Mouse (Mus musculus) bone marrow macrophage, adult 2 months (primary cell): ENCODE data around the gene Ugt1a6b. TPM values are rescaled to one million over a fixed set of nuclear protein-coding genes. Genes with fewer than 3 reads are reported as not detected.

Source experiments
- H3K27ac ChIP-seq: 2 replicates; pipeline ENCODE4 v1.5.1; 2012; ENCODE audit warnings: low read depth, low read length; ENCODE audit not compliant: insufficient read depth
- H3K4me1 ChIP-seq: 2 replicates; pipeline ENCODE4 v1.6.1; 2012; ENCODE audit warnings: low read length; ENCODE audit not compliant: control insufficient read depth, insufficient read depth
- H3K4me3 ChIP-seq: 2 replicates; pipeline ENCODE4 v1.5.1; 2012; ENCODE audit warnings: mild to moderate bottlenecking, low read length, moderate library complexity; ENCODE audit not compliant: insufficient read depth
- CTCF ChIP-seq: IDR thresholded peaks from 2 replicates; pipeline ENCODE4 v1.5.1; 2012; ENCODE audit warnings: low read depth, mild to moderate bottlenecking, low read length, moderate library complexity
- POLR2A ChIP-seq: IDR thresholded peaks from 2 replicates; pipeline ENCODE4 v1.6.1; 2012; ENCODE audit warnings: mild to moderate bottlenecking, low read depth, low read length, borderline replicate concordance
- polyA plus RNA-seq: library from polyadenylated mRNA; stranded (reverse); fragments of >200 nt; gene quantifications from 2 replicates; pipeline ENCODE4 v1.2.4, GENCODE M21; 2012; ENCODE audit not compliant: missing spikeins, insufficient read depth, insufficient read length

Ugt1a6b gene
- polyA plus RNA-seq, 1 experiment = 23.8 TPM

- Histone ChIP-seq H3K4me3 (no peak overlapping the region), H3K27ac (no peak overlapping the region), H3K4me1 (no peaks in the 10 kb centered on the region)
- TF ChIP-seq POLR2A (no peak), CTCF (no peak)
Observed at GRCm38 (mm10) chr1:88206843-88207479, 103.9 kb downstream of the Ugt1a6b start.

- H3K27ac ChIP-seq = no peak within 1 kb of the TSS
- H3K4me1 ChIP-seq = no peaks in the 10 kb centered on the region
- TF ChIP-seq CTCF = no peak
- no peak for TF ChIP-seq POLR2A
- no peak within 1 kb of the TSS for H3K4me3 ChIP-seq
Observed at GRCm38 (mm10) chr1:88211812-88212211, 108.8 kb downstream of the Ugt1a6b start, which contains the start of gene Ugt1a1. Gene Ugt1a1, plus strand, starts transcription at chr1:88211959.

- H3K4me1 ChIP-seq = no peaks in the 10 kb centered on the region
- H3K27ac ChIP-seq = no peak overlapping the region
- TF ChIP-seq POLR2A (no peak), CTCF (no peak)
- H3K4me3 ChIP-seq = no peak overlapping the region
Observed at GRCm38 (mm10) chr1:88212341-88213045, 109.4 kb downstream of the Ugt1a6b start.

DNA sequence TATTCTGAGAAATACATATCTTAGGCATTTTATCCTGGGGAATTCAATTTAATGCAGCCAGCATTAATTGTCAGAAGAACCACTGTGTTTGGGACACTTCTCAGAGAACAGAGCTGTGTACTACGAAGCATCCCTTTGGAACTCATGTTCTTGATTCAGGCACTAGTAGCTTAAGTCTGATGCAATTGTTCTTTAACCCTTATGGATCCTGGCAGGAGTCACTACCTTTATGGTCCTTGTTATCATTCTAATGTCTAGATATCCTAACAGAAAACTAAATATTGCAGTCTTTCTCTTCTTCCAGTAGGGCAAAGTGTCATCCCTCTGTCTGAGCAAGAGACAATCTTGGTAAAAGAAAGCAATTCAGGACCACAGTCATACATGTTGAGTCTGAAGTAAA lies 110.0 kb downstream of the Ugt1a6b start:
- TF ChIP-seq CTCF = no peak
- no peak for TF ChIP-seq POLR2A
- Histone ChIP-seq H3K4me1 (no peaks in the 10 kb centered on the region), H3K27ac (no peak overlapping the region), H3K4me3 (no peak overlapping the region)

GRCm38 (mm10) chr1:88213766-88214461 lies 110.9 kb downstream of the Ugt1a6b start:
- no peak overlapping the region for H3K27ac ChIP-seq
- H3K4me3 ChIP-seq = no peak overlapping the region
- TF ChIP-seq CTCF = no peak
- no peak for TF ChIP-seq POLR2A
- H3K4me1 ChIP-seq = no peaks in the 10 kb centered on the region

DNA sequence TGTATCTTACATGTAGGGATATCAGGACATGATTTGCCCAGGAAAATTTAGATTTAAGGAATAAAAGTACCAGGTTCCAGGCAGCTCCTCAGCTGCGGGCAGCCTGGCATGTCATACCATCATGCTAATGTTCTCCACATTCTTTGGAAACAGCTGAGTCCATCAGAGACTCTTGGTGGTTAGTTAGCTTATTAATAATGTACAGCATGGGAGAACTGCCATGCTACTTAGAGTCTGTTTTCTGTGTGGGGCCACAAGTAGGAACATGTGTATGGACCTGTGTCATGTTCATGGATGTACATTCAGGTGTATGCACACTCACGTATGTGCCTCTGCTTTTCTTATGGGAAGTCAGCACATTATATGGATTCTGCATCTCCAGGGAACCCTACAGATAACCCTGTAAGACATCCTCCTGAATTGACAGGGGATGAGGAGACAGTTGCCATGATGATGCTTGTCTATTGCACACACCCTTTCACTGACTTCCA lies 111.5 kb downstream of the Ugt1a6b start:
- H3K27ac ChIP-seq = no peak overlapping the region
- no peak for TF ChIP-seq POLR2A
- TF ChIP-seq CTCF = no peak
- no peak overlapping the region for H3K4me3 ChIP-seq
- H3K4me1 ChIP-seq = no peaks in the 10 kb centered on the region

DNA sequence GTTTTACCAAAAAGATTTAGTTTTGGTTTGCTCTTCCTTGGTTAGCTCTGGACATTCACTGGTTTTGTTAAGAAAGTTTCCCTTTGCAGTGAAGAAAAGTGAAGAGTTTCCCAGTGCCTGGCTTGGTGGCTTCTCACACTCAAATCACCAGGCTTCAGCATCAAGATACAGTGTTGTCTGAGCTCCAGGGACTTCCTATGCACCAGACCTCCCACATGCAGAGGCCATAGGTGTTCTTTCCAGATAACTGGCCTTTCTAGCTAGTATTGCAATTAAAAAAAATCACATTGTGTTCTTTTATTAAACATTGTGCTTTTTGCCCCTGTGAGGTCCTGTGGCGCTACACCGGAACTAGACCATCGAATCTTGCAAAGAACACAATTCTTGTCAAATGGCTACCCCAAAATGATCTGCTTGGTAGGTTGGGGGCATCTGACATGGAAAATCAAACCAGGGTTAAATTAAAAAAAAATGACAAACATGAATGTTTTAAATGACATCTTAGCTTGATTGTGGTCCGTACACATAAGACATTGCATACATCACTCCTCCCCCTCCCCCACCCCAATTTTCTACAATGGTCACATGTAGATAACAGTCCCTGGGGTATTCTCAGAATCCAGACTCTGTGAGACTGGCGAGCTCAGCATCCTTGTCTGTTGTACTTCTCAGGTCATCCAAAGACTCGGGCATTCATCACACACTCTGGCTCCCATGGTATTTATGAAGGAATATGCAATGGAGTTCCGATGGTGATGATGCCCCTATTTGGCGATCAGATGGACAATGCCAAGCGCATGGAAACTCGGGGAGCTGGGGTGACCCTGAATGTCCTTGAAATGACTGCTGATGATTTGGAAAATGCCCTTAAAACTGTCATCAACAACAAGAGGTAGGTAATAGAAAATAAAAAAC lies 112.7 kb downstream of the Ugt1a6b start:
- TF ChIP-seq CTCF = no peak
- TF ChIP-seq POLR2A = no peak
- no peak overlapping the region for H3K27ac ChIP-seq
- H3K4me1 ChIP-seq = no peaks in the 10 kb centered on the region
- H3K4me3 ChIP-seq = no peak overlapping the region

DNA sequence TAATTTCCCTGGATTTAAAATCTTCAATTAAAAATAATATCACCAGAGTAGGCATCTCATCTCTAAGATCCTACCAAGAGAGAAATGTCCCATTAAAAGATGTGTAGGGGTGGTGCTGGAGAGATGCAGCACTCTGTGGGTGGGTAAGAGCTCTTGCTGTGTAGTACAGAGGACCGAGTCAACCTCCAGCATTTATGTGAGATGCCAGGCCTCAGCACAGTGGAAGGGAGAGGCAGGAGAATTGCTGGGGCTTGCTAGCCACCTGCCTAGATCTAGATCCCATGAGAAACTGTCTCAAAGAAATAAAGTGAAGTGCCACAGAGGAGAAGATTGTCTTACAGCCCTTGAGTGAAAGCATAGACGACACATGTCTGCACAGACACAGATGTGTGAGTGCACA lies 113.5 kb downstream of the Ugt1a6b start:
- Histone ChIP-seq H3K27ac (no peak overlapping the region), H3K4me1 (no peaks in the 10 kb centered on the region), H3K4me3 (no peak overlapping the region)
- TF ChIP-seq CTCF (no peak), POLR2A (no peak)

DNA sequence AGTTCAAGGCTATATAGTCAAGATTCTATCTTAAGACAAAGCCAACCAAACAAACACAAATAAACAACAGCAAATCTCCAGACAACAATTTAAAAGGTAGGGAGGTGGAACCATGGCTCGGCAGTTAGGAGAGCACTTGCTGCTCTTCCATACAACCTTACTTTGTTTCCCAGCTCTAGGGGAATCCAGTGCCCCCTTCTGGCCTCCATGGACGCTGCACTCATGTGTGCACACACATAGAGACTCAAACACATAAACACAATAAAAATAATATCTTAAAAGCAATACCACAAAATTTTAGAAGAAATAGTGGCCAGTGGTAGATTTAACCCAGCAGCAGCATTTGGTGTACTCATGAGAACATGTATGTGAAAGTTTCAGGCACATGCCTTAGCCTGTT lies 114.1 kb downstream of the Ugt1a6b start:
- no peak for TF ChIP-seq CTCF
- no peak for TF ChIP-seq POLR2A
- Histone ChIP-seq H3K4me3 (no peak overlapping the region), H3K27ac (no peak overlapping the region), H3K4me1 (no peaks in the 10 kb centered on the region)

GRCm38 (mm10) chr1:88217576-88217975 lies 114.5 kb downstream of the Ugt1a6b start:
- H3K27ac ChIP-seq = no peak overlapping the region
- H3K4me3 ChIP-seq = no peak overlapping the region
- H3K4me1 ChIP-seq = no peaks in the 10 kb centered on the region
- no peak for TF ChIP-seq CTCF
- no peak for TF ChIP-seq POLR2A
